Mouse (Mus musculus) 416B (cell line): Measurements from ENCODE around the gene Dhx37.

Source experiments
- DNase-seq: peaks from one replicate; pipeline ENCODE4 v3.0.0; 2011; ENCODE audit warnings: low read depth

The Dhx37 gene

GRCm38 (mm10) chr5:125433793-125434337 lies at the start of gene Dhx37:
Dhx37 (minus strand) TSS chr5:125434121.
- DNase-seq = peak; percentile 98

- peak; percentile 65 for DNase-seq
Measured at GRCm38 (mm10) chr5:125482474-125482873, 48.6 kb upstream of the Dhx37 start.

- no peak for DNase-seq
Measured at GRCm38 (mm10) chr5:125480434-125481231, 46.7 kb upstream of the Dhx37 start.

GRCm38 (mm10) chr5:125479376-125479775 lies 45.5 kb upstream of the Dhx37 start:
- DNase-seq = no peak

- DNase-seq = no peak
Measured at GRCm38 (mm10) chr5:125478037-125478436, 44.1 kb upstream of the Dhx37 start.

- peak; percentile 29 for DNase-seq
Measured at GRCm38 (mm10) chr5:125477533-125477932, 43.6 kb upstream of the Dhx37 start.

- no peak for DNase-seq
Measured at GRCm38 (mm10) chr5:125476799-125477198, 42.9 kb upstream of the Dhx37 start.

- peak; percentile 63 for DNase-seq
Measured at GRCm38 (mm10) chr5:125476286-125476625, 42.3 kb upstream of the Dhx37 start.

- peak; percentile 98 for DNase-seq
Measured at GRCm38 (mm10) chr5:125475601-125476285, 41.8 kb upstream of the Dhx37 start, which contains the start of gene Aacs. Aacs (plus strand) TSS chr5:125475814.

- DNase-seq = no peak
Measured at GRCm38 (mm10) chr5:125475030-125475429, 41.1 kb upstream of the Dhx37 start.

- DNase-seq = no peak
Measured at GRCm38 (mm10) chr5:125472796-125473475, 39.0 kb upstream of the Dhx37 start.

GRCm38 (mm10) chr5:125470713-125471112 lies 36.8 kb upstream of the Dhx37 start:
- DNase-seq = no peak

- no peak for DNase-seq
Measured at GRCm38 (mm10) chr5:125467261-125467660, 33.3 kb upstream of the Dhx37 start.

- no peak for DNase-seq
Measured at GRCm38 (mm10) chr5:125466483-125466882, 32.6 kb upstream of the Dhx37 start.

- DNase-seq = peak; percentile 99
Measured at GRCm38 (mm10) chr5:125465701-125466106, 31.8 kb upstream of the Dhx37 start.

- no peak for DNase-seq
Measured at GRCm38 (mm10) chr5:125465192-125465591, 31.3 kb upstream of the Dhx37 start.

GRCm38 (mm10) chr5:125461868-125462445 lies 28.0 kb upstream of the Dhx37 start:
- DNase-seq = peak; percentile 92

GRCm38 (mm10) chr5:125460574-125460973 lies 26.7 kb upstream of the Dhx37 start:
- DNase-seq = peak; percentile 52

- no peak for DNase-seq
Measured at GRCm38 (mm10) chr5:125457538-125457937, 23.6 kb upstream of the Dhx37 start.

- no peak for DNase-seq
Measured at GRCm38 (mm10) chr5:125456100-125456499, 22.2 kb upstream of the Dhx37 start.

GRCm38 (mm10) chr5:125452573-125452972 lies 18.7 kb upstream of the Dhx37 start:
- peak; percentile 54 for DNase-seq

GRCm38 (mm10) chr5:125449306-125449705 lies 15.4 kb upstream of the Dhx37 start:
- DNase-seq = no peak
